22 mouse cellular contexts compared by ENCODE assay signal in genomic region chr5:144312183-144312582, GRCm38 (mm10). TPM values are rescaled to one million over a fixed set of nuclear protein-coding genes. Genes with fewer than 3 reads are reported as not detected.
"Had no signal": no experiment of that assay in that cellular context is flagged by ENCODE, and none has a peak within 500 bp of the region (broad histone marks: within the 10 kb centered on the region; RNA-seq: fewer than 3 reads in every experiment).

No protein-coding gene starts in this region.

- H3K36me3 ChIP-seq: intestine, embryonic 15.5 days; kidney, embryonic 15.5 days; liver, embryonic 13.5 days; neural tube, embryonic 13.5 days had no signal

- H3K4me3 ChIP-seq: intestine, embryonic 15.5 days; kidney, embryonic 15.5 days; left cerebral cortex, adult 2 months; liver, embryonic 13.5 days; myocyte; neural tube, embryonic 13.5 days had no signal

- H3K27me3 ChIP-seq: intestine, embryonic 15.5 days; kidney, embryonic 15.5 days; liver, embryonic 13.5 days; neural tube, embryonic 13.5 days had no signal

- ATAC-seq: intestine, embryonic 15.5 days had no signal

- H3K9me3 ChIP-seq: intestine, embryonic 15.5 days; kidney, embryonic 15.5 days; liver, embryonic 13.5 days; neural tube, embryonic 13.5 days had no signal

- DNase-seq: kidney, adult 11 months; kidney, adult 8-10 months; kidney, postnatal 14 days; kidney, postnatal 4 days; layer of hippocampus, adult 9-11 months; layer of hippocampus, postnatal 36 days; liver, embryonic 13.5 days; lung, embryonic 14.5 days; lung, postnatal 10 days; midbrain, embryonic 14.5 days; retina, postnatal 1 day; thymus, adult 18-20 months; thymus, postnatal 4 days had no signal

- H3K4me2 ChIP-seq: intestine, embryonic 15.5 days; kidney, embryonic 15.5 days; liver, embryonic 13.5 days; lung, embryonic 14.5 days; midbrain, embryonic 11.5 days; neural tube, embryonic 13.5 days had no signal

- H3K4me1 ChIP-seq: neural tube, embryonic 13.5 days had no signal

- H3K9ac ChIP-seq: intestine, embryonic 15.5 days; kidney, embryonic 15.5 days; liver, embryonic 13.5 days; lung, embryonic 14.5 days; neural tube, embryonic 13.5 days had no signal

- H3K27ac ChIP-seq: intestine, embryonic 15.5 days; kidney, embryonic 15.5 days; left cerebral cortex, adult 2 months; liver, embryonic 13.5 days; macrophage; neural tube, embryonic 13.5 days had no signal

RNA-seq across cellular contexts. Expression of gene Baiap2l1, which starts 45.7 kb away (rescaled TPM):
- total RNA-seq: megakaryocyte-erythroid progenitor cell, adult 5-6 weeks; neutrophil, adult 5-6 weeks had no signal
